Mouse (Mus musculus) limb, embryonic 13.5 days (tissue): ENCODE measurements around the gene Elf5. TPM values are rescaled to one million over a fixed set of nuclear protein-coding genes. Genes with fewer than 3 reads are reported as not detected.

Experiments used
- ATAC-seq: fragments of 200-750 bp; cut with Nextera tagmentation; 2 replicates; pipeline ENCODE4 v1.8.0; 2017; ENCODE audit warnings: low read depth, moderate number of reproducible peaks, moderate TSS enrichment; ENCODE audit not compliant: low FRiP score
- H3K27ac ChIP-seq: fragments of 300-500 bp; sonication (generic); 2 replicates; pipeline ENCODE4 v1.5.1; 2015; ENCODE audit warnings: inconsistent platforms, mild to moderate bottlenecking, moderate library complexity
- H3K27me3 ChIP-seq: fragments of 300-500 bp; sonication (generic); 2 replicates; pipeline ENCODE4 v1.6.1; 2015; ENCODE audit warnings: mild to moderate bottlenecking, inconsistent platforms
- H3K36me3 ChIP-seq: fragments of 300-500 bp; sonication (generic); 2 replicates; pipeline ENCODE4 v1.6.1; 2015; ENCODE audit warnings: inconsistent platforms, mild to moderate bottlenecking, moderate library complexity
- H3K4me1 ChIP-seq: fragments of 300-500 bp; sonication (generic); 2 replicates; pipeline ENCODE4 v1.6.1; 2015; ENCODE audit warnings: inconsistent platforms
- H3K4me2 ChIP-seq: fragments of 300-500 bp; sonication (generic); replicated peaks from 2 replicates; pipeline ENCODE4 v1.6.1; 2015; ENCODE audit warnings: inconsistent platforms, mild to moderate bottlenecking, moderate library complexity
- H3K4me3 ChIP-seq: fragments of 300-500 bp; sonication (generic); 2 replicates; pipeline ENCODE4 v1.5.1; 2015; ENCODE audit warnings: moderate library complexity, mild to moderate bottlenecking, inconsistent platforms
- H3K9ac ChIP-seq: fragments of 300-500 bp; sonication (generic); 2 replicates; pipeline ENCODE4 v1.6.1; 2015; ENCODE audit warnings: mild to moderate bottlenecking, inconsistent platforms
- H3K9me3 ChIP-seq: fragments of 300-500 bp; sonication (generic); 2 replicates; pipeline ENCODE4 v1.6.1; 2016; ENCODE audit warnings: inconsistent platforms
- WGBS: fragments of 180-500 bp; shearing (Covaris S2); methylation state at CpG from one replicate; pipeline ENCODE4 v1.1.7; 2015; 5-methylcytosine and 5-hydroxymethylcytosine counted together
- polyA plus RNA-seq: library from polyadenylated mRNA; unstranded; fragments of >200 nt; fragmentation: Nextera tagmentation; extraction: Ambion mirVana; gene quantifications from 2 replicates; pipeline ENCODE4 v1.2.1, GENCODE M21; 2015

Gene Elf5
- polyA plus RNA-seq, 1 experiment from 2014 or later: 0.17 TPM

DNA sequence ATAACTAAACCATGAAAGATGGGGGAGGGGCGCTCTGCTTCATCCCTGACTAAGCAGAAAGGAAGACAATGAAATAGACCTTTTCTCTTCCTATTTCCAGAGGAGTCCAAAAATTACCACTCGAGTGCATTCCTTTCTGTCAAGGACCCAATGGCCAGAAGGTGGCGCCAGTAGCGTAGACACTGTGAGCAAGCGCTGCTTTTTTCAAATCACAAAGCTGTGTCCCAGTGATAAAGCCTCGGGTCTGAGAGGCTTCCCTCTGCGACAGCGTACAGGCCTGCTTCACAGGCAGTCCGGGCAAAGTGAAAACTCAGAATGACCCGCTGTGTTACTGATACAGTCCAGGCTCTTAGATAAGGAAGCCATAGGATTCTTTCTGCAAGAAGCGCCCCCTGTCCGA, 28.2 kb downstream of the Elf5 start:
- WGBS: 4% methylated on average over 12 of the region's 12 CpGs
- ATAC-seq: 0 out of 2 replicates have a peak, but pooled peaks have one; percentile 42
- Histone ChIP-seq H3K4me2 (peak overlapping the region; percentile 57), H3K27ac (no peak overlapping the region), H3K4me3 (peak overlapping the region; percentile 24), H3K9ac (peak overlapping the region; percentile 32), H3K27me3 (no peaks in the 10 kb centered on the region), H3K36me3 (no peaks in the 10 kb centered on the region), H3K4me1 (peaks cover 11% of the 10 kb centered on the region), H3K9me3 (no peaks in the 10 kb centered on the region)

DNA sequence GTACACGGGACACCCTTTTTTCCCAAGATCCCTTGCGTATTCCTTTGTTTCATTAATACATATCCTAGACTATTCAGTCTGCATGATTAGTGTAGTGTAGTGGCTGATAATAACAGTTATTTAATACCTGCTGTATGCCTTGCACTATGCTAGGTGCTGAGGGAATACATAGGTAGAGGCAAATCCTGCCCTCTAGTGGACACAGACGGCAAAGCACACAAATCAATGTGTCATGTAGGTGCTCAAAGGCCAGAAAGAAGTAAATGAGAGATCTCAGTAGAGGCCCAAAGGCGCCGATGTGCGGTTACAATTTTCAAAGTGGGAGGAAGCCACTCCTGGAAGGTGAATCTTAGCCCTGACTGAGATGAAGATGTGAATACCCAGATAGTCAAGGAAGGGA, 34.3 kb downstream of the Elf5 start:
- Histone ChIP-seq H3K9me3 (no peaks in the 10 kb centered on the region), H3K9ac (no peak overlapping the region), H3K27me3 (0 out of 2 replicates have a peak, but pooled peaks cover 3% of the 10 kb centered on the region), H3K36me3 (no peaks in the 10 kb centered on the region), H3K4me1 (peaks cover 4% of the 10 kb centered on the region; the same call in 1 of the 2 replicates), H3K4me3 (no peak overlapping the region), H3K4me2 (no peak overlapping the region), H3K27ac (no peak overlapping the region)
- ATAC-seq: no peak
- 67% methylated on average over 6 of the region's 6 CpGs for WGBS

- no peak for ATAC-seq
- Histone ChIP-seq H3K27ac (no peak overlapping the region), H3K9me3 (no peaks in the 10 kb centered on the region), H3K27me3 (0 out of 2 replicates have a peak, but pooled peaks cover 3% of the 10 kb centered on the region), H3K9ac (no peak overlapping the region), H3K4me1 (peaks cover 4% of the 10 kb centered on the region; the same call in 1 of the 2 replicates), H3K4me3 (no peak overlapping the region), H3K4me2 (no peak overlapping the region), H3K36me3 (no peaks in the 10 kb centered on the region)
- 82% methylated on average over 6 of the region's 6 CpGs for WGBS
Observed at GRCm38 (mm10) chr2:103446326-103446725, 34.8 kb downstream of the Elf5 start.

- no peak overlapping the region for H3K4me2 ChIP-seq
- H3K27me3 ChIP-seq: 0 out of 2 replicates have a peak, but pooled peaks cover 3% of the 10 kb centered on the region
- WGBS: 47% methylated on average over 14 of the region's 14 CpGs
- no peak overlapping the region for H3K9ac ChIP-seq
- H3K36me3 ChIP-seq: peaks cover 12% of the 10 kb centered on the region
- H3K4me1 ChIP-seq: peaks cover 4% of the 10 kb centered on the region; the same call in 1 of the 2 replicates
- ATAC-seq: no peak
- no peak overlapping the region for H3K4me3 ChIP-seq
- no peaks in the 10 kb centered on the region for H3K9me3 ChIP-seq
- H3K27ac ChIP-seq: no peak overlapping the region
Observed at GRCm38 (mm10) chr2:103448947-103449560, 37.6 kb downstream of the Elf5 start.

GRCm38 (mm10) chr2:103449813-103450212, 38.3 kb downstream of the Elf5 start:
- Histone ChIP-seq H3K4me1 (peaks cover 4% of the 10 kb centered on the region; the same call in 1 of the 2 replicates), H3K4me2 (no peak overlapping the region), H3K4me3 (no peak overlapping the region), H3K9me3 (no peaks in the 10 kb centered on the region), H3K9ac (no peak overlapping the region), H3K36me3 (peaks cover 20% of the 10 kb centered on the region), H3K27ac (no peak overlapping the region), H3K27me3 (0 out of 2 replicates have a peak, but pooled peaks cover 3% of the 10 kb centered on the region)
- ATAC-seq: no peak
- WGBS: 75% methylated on average over 7 of the region's 7 CpGs

- peaks cover 24% of the 10 kb centered on the region for H3K36me3 ChIP-seq
- 87% methylated on average over 8 of the region's 8 CpGs for WGBS
- ATAC-seq: no peak
- no peak overlapping the region for H3K4me2 ChIP-seq
- H3K4me3 ChIP-seq: no peak overlapping the region
- H3K27me3 ChIP-seq: 0 out of 2 replicates have a peak, but pooled peaks cover 3% of the 10 kb centered on the region
- H3K9ac ChIP-seq: no peak overlapping the region
- H3K9me3 ChIP-seq: no peaks in the 10 kb centered on the region
- H3K27ac ChIP-seq: no peak overlapping the region
- peaks cover 4% of the 10 kb centered on the region; the same call in 1 of the 2 replicates for H3K4me1 ChIP-seq
Observed at GRCm38 (mm10) chr2:103450267-103450666, 38.8 kb downstream of the Elf5 start.

GRCm38 (mm10) chr2:103452550-103452949, 41.1 kb downstream of the Elf5 start:
- H3K36me3 ChIP-seq: peaks cover 38% of the 10 kb centered on the region
- peaks cover 4% of the 10 kb centered on the region; the same call in 1 of the 2 replicates for H3K4me1 ChIP-seq
- no peak overlapping the region for H3K9ac ChIP-seq
- H3K27me3 ChIP-seq: no peaks in the 10 kb centered on the region
- no peak overlapping the region for H3K4me2 ChIP-seq
- H3K4me3 ChIP-seq: no peak overlapping the region
- no peaks in the 10 kb centered on the region for H3K9me3 ChIP-seq
- 91% methylated on average over 5 of the region's 5 CpGs for WGBS
- H3K27ac ChIP-seq: no peak overlapping the region
- ATAC-seq: no peak

DNA sequence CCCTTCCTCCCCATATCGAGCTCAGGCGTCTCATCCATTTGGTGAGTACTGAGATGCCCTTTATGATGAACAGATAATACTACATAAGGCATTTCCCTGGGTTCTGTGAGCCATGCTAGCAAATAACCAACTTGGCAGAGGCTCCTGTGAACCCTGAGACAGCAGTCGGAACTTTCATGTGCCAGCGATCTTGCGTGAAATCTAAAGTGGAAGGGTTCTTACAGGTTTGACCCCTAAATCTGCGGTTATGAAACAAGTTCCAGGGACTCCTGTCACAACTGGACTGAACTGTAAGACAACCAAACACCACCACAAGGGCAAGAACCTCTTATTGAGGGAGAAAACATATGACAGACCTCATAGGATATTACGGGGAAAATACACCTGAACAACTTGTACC, 44.3 kb downstream of the Elf5 start:
- no peak overlapping the region for H3K9ac ChIP-seq
- no peak overlapping the region for H3K27ac ChIP-seq
- 0 out of 2 replicates have a peak, but pooled peaks cover 3% of the 10 kb centered on the region for H3K4me1 ChIP-seq
- no peak for ATAC-seq
- no peaks in the 10 kb centered on the region for H3K9me3 ChIP-seq
- H3K36me3 ChIP-seq: peaks cover 64% of the 10 kb centered on the region
- H3K4me3 ChIP-seq: no peak overlapping the region
- WGBS: 95% methylated on average over 7 of the region's 7 CpGs
- no peaks in the 10 kb centered on the region for H3K27me3 ChIP-seq
- H3K4me2 ChIP-seq: no peak overlapping the region

- Histone ChIP-seq H3K4me3 (no peak overlapping the region), H3K36me3 (peaks cover 64% of the 10 kb centered on the region), H3K4me1 (peaks cover 9% of the 10 kb centered on the region), H3K9ac (no peak overlapping the region), H3K4me2 (no peak overlapping the region), H3K27ac (no peak overlapping the region), H3K9me3 (no peaks in the 10 kb centered on the region), H3K27me3 (no peaks in the 10 kb centered on the region)
- peak; percentile 49; the same call in 1 of the 2 replicates for ATAC-seq
- 17% methylated on average over 10 of the region's 10 CpGs for WGBS
Observed at GRCm38 (mm10) chr2:103456646-103457045, 45.2 kb downstream of the Elf5 start.

DNA sequence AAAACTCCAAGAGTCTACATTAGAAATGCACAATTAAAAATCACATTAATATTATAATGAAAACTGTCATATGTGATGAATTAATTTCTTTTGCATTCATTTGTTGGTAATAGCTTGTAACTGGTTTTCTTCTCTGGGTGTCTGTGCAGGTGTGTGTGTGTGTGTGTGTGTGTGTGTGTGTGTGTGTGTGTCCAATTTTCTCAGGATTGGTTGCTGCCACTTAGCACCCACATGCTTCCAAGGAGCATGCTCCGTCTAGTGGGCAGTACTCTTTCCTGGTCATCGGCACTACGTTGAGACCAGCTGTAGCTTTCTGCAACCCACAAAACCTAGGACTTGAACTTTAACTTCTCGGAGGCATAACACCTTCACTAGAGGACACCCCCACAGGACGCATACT, 45.6 kb downstream of the Elf5 start:
- peaks cover 12% of the 10 kb centered on the region for H3K4me1 ChIP-seq
- no peaks in the 10 kb centered on the region for H3K27me3 ChIP-seq
- H3K4me2 ChIP-seq: no peak overlapping the region
- 83% methylated on average over 5 of the region's 5 CpGs for WGBS
- H3K9me3 ChIP-seq: no peaks in the 10 kb centered on the region
- peaks cover 64% of the 10 kb centered on the region for H3K36me3 ChIP-seq
- H3K9ac ChIP-seq: no peak overlapping the region
- no peak for ATAC-seq
- H3K4me3 ChIP-seq: no peak overlapping the region
- no peak overlapping the region for H3K27ac ChIP-seq

GRCm38 (mm10) chr2:103457628-103458027, 46.1 kb downstream of the Elf5 start:
- Histone ChIP-seq H3K36me3 (peaks cover 64% of the 10 kb centered on the region), H3K27me3 (no peaks in the 10 kb centered on the region), H3K9me3 (no peaks in the 10 kb centered on the region), H3K4me3 (no peak overlapping the region), H3K27ac (no peak overlapping the region), H3K4me1 (peaks cover 16% of the 10 kb centered on the region), H3K4me2 (no peak overlapping the region), H3K9ac (no peak overlapping the region)
- 88% methylated on average over 7 of the region's 7 CpGs for WGBS
- ATAC-seq: no peak

- peaks cover 69% of the 10 kb centered on the region for H3K36me3 ChIP-seq
- peaks cover 16% of the 10 kb centered on the region for H3K4me1 ChIP-seq
- H3K27me3 ChIP-seq: no peaks in the 10 kb centered on the region
- 93% methylated on average over 10 of the region's 10 CpGs for WGBS
- no peak overlapping the region for H3K27ac ChIP-seq
- no peak overlapping the region for H3K4me3 ChIP-seq
- H3K4me2 ChIP-seq: no peak overlapping the region
- no peak overlapping the region for H3K9ac ChIP-seq
- no peaks in the 10 kb centered on the region for H3K9me3 ChIP-seq
- no peak for ATAC-seq
Observed at GRCm38 (mm10) chr2:103459069-103459468, 47.6 kb downstream of the Elf5 start.

- Histone ChIP-seq H3K9ac (no peak overlapping the region), H3K4me2 (peak overlapping the region; percentile 36), H3K4me3 (no peak overlapping the region), H3K27ac (peak overlapping the region; percentile 53), H3K36me3 (peaks cover 65% of the 10 kb centered on the region), H3K27me3 (no peaks in the 10 kb centered on the region), H3K9me3 (no peaks in the 10 kb centered on the region), H3K4me1 (peaks cover 16% of the 10 kb centered on the region)
- ATAC-seq: no peak
- WGBS: 40% methylated on average over 8 of the region's 8 CpGs
Observed at GRCm38 (mm10) chr2:103461210-103461609, 49.7 kb downstream of the Elf5 start.
